ENCODE assay signal across 8 mouse cellular contexts in the genomic region with DNA sequence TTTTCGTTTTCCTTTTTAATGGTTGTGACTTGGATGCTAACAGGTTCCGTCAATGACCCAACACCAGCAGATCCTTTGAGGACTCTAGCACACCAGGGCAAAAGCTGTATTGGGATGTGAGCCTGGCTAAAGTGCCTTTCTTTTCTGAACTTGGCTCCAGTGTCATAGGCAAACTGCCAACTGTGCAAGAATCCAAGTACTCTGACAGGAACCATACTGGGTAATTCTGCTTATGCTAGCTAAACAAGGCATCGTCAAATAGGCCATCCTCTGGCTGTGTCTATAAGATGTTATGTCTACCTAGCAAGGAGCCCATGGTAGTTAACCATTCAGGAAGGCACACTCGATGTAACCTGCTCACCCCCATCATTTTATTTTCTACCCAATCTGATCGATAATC. TPM values are rescaled to one million over a fixed set of nuclear protein-coding genes. Genes with fewer than 3 reads are reported as not detected.
DNase-seq lines count a peak whose midpoint lies in the region; ATAC-seq and TF ChIP-seq lines count a peak whose summit lies in the region.
"Had no signal": no experiment of that assay in that cellular context is flagged by ENCODE, and none has a peak within 500 bp of the region (broad histone marks: within the 10 kb centered on the region; RNA-seq: fewer than 3 reads in every experiment).

No protein-coding gene starts in this region.

- no peaks in the 10 kb centered on the region for H3K4me1 ChIP-seq in liver, adult 2 months (ENCODE audit: control insufficient read depth, insufficient read depth, low read length)
- H3K4me1 ChIP-seq in liver, embryonic 12.5 days, result 0 out of 2 replicates have a peak, but pooled peaks cover 5% of the 10 kb centered on the region
- no peaks in the 10 kb centered on the region for H3K4me1 ChIP-seq in forebrain, embryonic 15.5 days

- H3K79me2 ChIP-seq in liver, adult 2 months (ENCODE audit: control insufficient read depth, insufficient read depth, low read length), result 0 out of 2 replicates have a peak, but pooled peaks cover 3% of the 10 kb centered on the region

- no peak for ATAC-seq in liver, embryonic 12.5 days
- no peak for ATAC-seq in forebrain, embryonic 15.5 days (replicated peaks)
- ATAC-seq: midbrain, embryonic 16.5 days had no signal

- H3K9ac ChIP-seq in liver, adult 2 months (ENCODE audit: low read depth, low read length), result no peak overlapping the region
- no peak overlapping the region for H3K9ac ChIP-seq in liver, embryonic 12.5 days
- no peak overlapping the region for H3K9ac ChIP-seq in forebrain, embryonic 15.5 days (replicated peaks)

- H3K4me2 ChIP-seq in liver, embryonic 12.5 days, result no peak overlapping the region
- no peak overlapping the region for H3K4me2 ChIP-seq in forebrain, embryonic 15.5 days (replicated peaks)

- no peaks in the 10 kb centered on the region for H3K27me3 ChIP-seq in liver, adult 2 months (ENCODE audit: control insufficient read depth, insufficient read depth, low read length)
- no peaks in the 10 kb centered on the region for H3K27me3 ChIP-seq in liver, embryonic 12.5 days (replicated peaks)
- H3K27me3 ChIP-seq in forebrain, embryonic 15.5 days, result no peaks in the 10 kb centered on the region

- H3K27ac ChIP-seq in liver, adult 2 months (replicated peaks; ENCODE audit: insufficient read depth, low read depth, low read length), result no peak overlapping the region
- no peak overlapping the region for H3K27ac ChIP-seq in liver, embryonic 12.5 days
- no peak overlapping the region for H3K27ac ChIP-seq in forebrain, embryonic 15.5 days (replicated peaks)

- no peaks in the 10 kb centered on the region for H3K9me3 ChIP-seq in liver, embryonic 12.5 days (replicated peaks)
- H3K9me3 ChIP-seq in forebrain, embryonic 15.5 days, result no peaks in the 10 kb centered on the region

- no peak for TF ChIP-seq CTCF in liver, adult 2 months (IDR thresholded peaks at IDR 0.05; ENCODE audit: low read depth, low read length)

- 61% methylated on average over 5 of the region's 5 CpGs for WGBS in liver, adult 2 months
- 89% methylated on average over 5 of the region's 5 CpGs for WGBS in liver, embryonic 12.5 days (ENCODE audit: insufficient replicate concordance)
- WGBS in forebrain, embryonic 15.5 days, result 83% methylated on average over 5 of the region's 5 CpGs

- DNase-seq in liver, adult 2 months (ENCODE audit: extremely low read depth, low read depth, low spot score), result peak; percentile 84
- DNase-seq in cerebellum, postnatal 14 days, result peak; percentile 72 to 76
- peak; percentile 85 for DNase-seq in heart, postnatal 4 days
- DNase-seq in ovary, postnatal 14 days (ENCODE audit: low spot score), result peak; percentile 60
- no peak for DNase-seq in layer of hippocampus, adult 11-12 months (ENCODE audit: low spot score)

- H3K4me3 ChIP-seq in liver, adult 2 months (ENCODE audit: insufficient read depth, low read depth, low read length), result no peak overlapping the region
- H3K4me3 ChIP-seq in liver, embryonic 12.5 days, result no peak overlapping the region
- H3K4me3 ChIP-seq in forebrain, embryonic 15.5 days, result no peak overlapping the region

- peaks cover 20% of the 10 kb centered on the region for H3K36me3 ChIP-seq in liver, adult 2 months (ENCODE audit: control insufficient read depth, insufficient read depth, low read length)
- peaks cover 81% of the 10 kb centered on the region for H3K36me3 ChIP-seq in liver, embryonic 12.5 days
- no peaks in the 10 kb centered on the region for H3K36me3 ChIP-seq in forebrain, embryonic 15.5 days

- no peak for TF ChIP-seq POLR2A in liver, adult 2 months (IDR thresholded peaks at IDR 0.05; ENCODE audit: extremely low read depth, insufficient read depth, low read length)

RNA-seq across cellular contexts. Expression of gene Itgb6, which starts 51.1 kb away (rescaled TPM):
- total RNA-seq in liver, adult 2 months (2014; rRNA removed), result 0.28 TPM in 1 of 2 replicates, not detected in the other
- not detected in 2 replicates for polyA plus RNA-seq in liver, adult 2 months (2012; rRNA removed)
- polyA plus RNA-seq in liver, embryonic 12.5 days (2016; fragmentation: Nextera tagmentation; extraction: Ambion mirVana), result 0.04 and 0.08 TPM in 2 replicates
- total RNA-seq in heart, postnatal 4 days (2021), result 1 to 10 TPM; 5.8 to 6.0 TPM
- polyA plus RNA-seq in forebrain, embryonic 15.5 days (2015; fragmentation: Nextera tagmentation; extraction: Ambion mirVana), result not detected in 2 replicates
- polyA plus RNA-seq: midbrain, embryonic 16.5 days had no signal
